Comparison of ENCODE assay signal across 8 mouse cellular contexts in the genomic region with DNA sequence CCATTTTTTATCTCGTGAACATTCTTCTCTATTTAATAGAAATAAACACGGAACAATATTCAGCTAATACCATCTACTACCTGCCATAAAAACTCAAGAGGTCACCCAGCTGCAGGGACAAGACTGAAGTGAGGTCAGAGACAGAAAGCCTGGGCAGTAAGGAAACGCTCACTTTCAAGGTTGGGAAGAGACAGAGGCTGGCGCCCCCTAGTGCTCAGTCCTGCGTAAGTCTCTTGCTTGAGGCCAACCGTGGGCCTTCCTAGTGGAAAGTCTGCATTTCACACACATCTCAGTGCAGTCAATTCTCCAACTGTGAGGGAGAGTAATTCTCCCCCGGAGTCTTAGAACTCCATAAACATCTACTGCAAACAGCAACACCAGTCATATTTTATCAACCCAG.
DNase-seq lines count a peak whose midpoint lies in the region; ATAC-seq and TF ChIP-seq lines count a peak whose summit lies in the region.

No protein-coding gene starts in this region.

- H3K9ac ChIP-seq in forebrain, embryonic 15.5 days (replicated peaks), result no peak overlapping the region
- H3K9ac ChIP-seq in intestine, embryonic 15.5 days, result no peak overlapping the region
- H3K9ac ChIP-seq in midbrain, embryonic 16.5 days (ENCODE audit: low read depth, low read length), result no peak overlapping the region

- no peaks in the 10 kb centered on the region for H3K4me1 ChIP-seq in forebrain, embryonic 15.5 days
- no peaks in the 10 kb centered on the region for H3K4me1 ChIP-seq in intestine, embryonic 15.5 days (replicated peaks)
- H3K4me1 ChIP-seq in midbrain, embryonic 16.5 days (ENCODE audit: control insufficient read depth, insufficient read depth, low read length), result no peaks in the 10 kb centered on the region

- H3K27me3 ChIP-seq in forebrain, embryonic 15.5 days, result no peaks in the 10 kb centered on the region
- H3K27me3 ChIP-seq in intestine, embryonic 15.5 days (replicated peaks), result no peaks in the 10 kb centered on the region
- H3K27me3 ChIP-seq in midbrain, embryonic 16.5 days (ENCODE audit: control insufficient read depth, insufficient read depth, low read depth, low read length), result no peaks in the 10 kb centered on the region

- no peak for TF ChIP-seq POLR2A in brain, embryonic 14.5 days (IDR thresholded peaks at IDR 0.05; ENCODE audit: borderline replicate concordance, extremely low read depth, insufficient read depth, insufficient read length, poor library complexity, severe bottlenecking)

- no peak for DNase-seq in cerebellum, adult 11-12 months
- DNase-seq in brain, embryonic 14.5 days (ENCODE audit: low read depth), result peak; percentile 79
- DNase-seq in left cerebral cortex, postnatal 4 days, result peak; percentile 79
- peak; percentile 13 to 60 for DNase-seq in spleen, adult 18-20 months

- H3K36me3 ChIP-seq in forebrain, embryonic 15.5 days, result no peaks in the 10 kb centered on the region
- 0 out of 2 replicates have a peak, but pooled peaks cover 2% of the 10 kb centered on the region for H3K36me3 ChIP-seq in intestine, embryonic 15.5 days
- H3K36me3 ChIP-seq in midbrain, embryonic 16.5 days (ENCODE audit: control insufficient read depth, insufficient read depth, low read length), result no peaks in the 10 kb centered on the region; the same call in 1 of the 2 replicates

- no peak overlapping the region for H3K4me3 ChIP-seq in forebrain, embryonic 15.5 days
- H3K4me3 ChIP-seq in intestine, embryonic 15.5 days (replicated peaks), result no peak overlapping the region
- H3K4me3 ChIP-seq in midbrain, embryonic 16.5 days (ENCODE audit: low read depth, low read length), result no peak overlapping the region

- H3K9me3 ChIP-seq in forebrain, embryonic 15.5 days, result no peaks in the 10 kb centered on the region
- no peaks in the 10 kb centered on the region for H3K9me3 ChIP-seq in intestine, embryonic 15.5 days
- no peaks in the 10 kb centered on the region for H3K9me3 ChIP-seq in midbrain, embryonic 16.5 days (replicated peaks; ENCODE audit: control insufficient read depth, low read length, poor library complexity, severe bottlenecking)

- WGBS in forebrain, embryonic 15.5 days, result 35% methylated on average over 7 of the region's 7 CpGs
- WGBS in intestine, embryonic 15.5 days, result 35% methylated on average over 7 of the region's 7 CpGs
- WGBS in midbrain, embryonic 16.5 days, result 39% methylated on average over 7 of the region's 7 CpGs

- TF ChIP-seq CTCF in brain, embryonic 14.5 days (IDR thresholded peaks at IDR 0.05; ENCODE audit: borderline replicate concordance, extremely low read depth, insufficient read depth, insufficient read length), result peak; percentile 90

- H3K27ac ChIP-seq in forebrain, embryonic 15.5 days (replicated peaks), result no peak overlapping the region
- no peak overlapping the region for H3K27ac ChIP-seq in intestine, embryonic 15.5 days
- H3K27ac ChIP-seq in midbrain, embryonic 16.5 days (ENCODE audit: low read length), result no peak overlapping the region

- no peak overlapping the region for H3K4me2 ChIP-seq in forebrain, embryonic 15.5 days (replicated peaks)
- H3K4me2 ChIP-seq in intestine, embryonic 15.5 days (replicated peaks), result no peak overlapping the region
- no peak overlapping the region for H3K4me2 ChIP-seq in midbrain, embryonic 16.5 days (ENCODE audit: low read length)

- intact Hi-C loops in left cerebral cortex, postnatal 4 days (cut with DNase I), result loop anchor here (10.0 kb wide), 1 partner anchor 879 kb away; the partner anchor contains the start of gene Samd5

- ATAC-seq in cerebellum, adult (ENCODE audit: insufficient number of reproducible peaks, low FRiP score, low TSS enrichment), result peak; percentile 49; the same call in 1 of the 2 replicates
- peak; percentile 49; the same call in 1 of the 2 replicates for ATAC-seq in forebrain, embryonic 15.5 days (replicated peaks)
- ATAC-seq in intestine, embryonic 15.5 days, result 0 out of 2 replicates have a peak, but pooled peaks have one; percentile 23
- ATAC-seq in midbrain, embryonic 16.5 days, result 0 out of 2 replicates have a peak, but pooled peaks have one; percentile 15
